Mouse (Mus musculus): ENCODE data around the gene Nol6.

- TF ChIP-seq ZC3H11A (IDR thresholded peaks at IDR 0.05; ENCODE audit: borderline replicate concordance, low read depth, low read length) (no peak), ZNF384 (IDR thresholded peaks at IDR 0.05; ENCODE audit: low read depth, low read length) (no peak), CHD2 (IDR thresholded peaks at IDR 0.05; ENCODE audit: low read depth, low read length) (no peak), HCFC1 (IDR thresholded peaks at IDR 0.05; ENCODE audit: borderline replicate concordance, insufficient read depth, low read length) (no peak), MAFK (IDR thresholded peaks at IDR 0.05; ENCODE audit: insufficient read depth, low read depth, low read length) (no peak)
Observed at GRCm38 (mm10) chr4:41097871-41098576, 26.2 kb downstream of the Nol6 start, which contains the start of gene Aqp3.

Measured in ES-E14 (cell line).